Comparison of ENCODE assay signal across 8 mouse cellular contexts in the genomic region with DNA sequence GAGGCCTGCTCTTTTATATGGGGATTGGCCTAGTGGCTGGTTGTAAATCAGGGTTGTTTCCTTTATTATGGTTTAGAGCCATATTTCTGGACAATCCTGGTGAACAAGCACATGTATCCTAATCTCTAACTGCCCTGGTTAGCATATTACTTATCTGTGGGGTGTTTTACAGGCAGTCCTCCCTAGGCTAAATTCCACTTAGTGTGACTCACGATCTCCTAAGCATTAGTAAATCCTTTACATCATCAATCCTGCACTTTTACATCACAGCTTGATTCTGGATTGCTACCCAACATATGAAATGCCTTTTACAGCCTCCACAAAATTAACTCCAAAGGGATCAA. TPM values are rescaled to one million over a fixed set of nuclear protein-coding genes. Genes with fewer than 3 reads are reported as not detected.
DNase-seq lines count a peak whose midpoint lies in the region; ATAC-seq and TF ChIP-seq lines count a peak whose summit lies in the region.

No protein-coding gene starts in this region.

- peak overlapping the region; percentile 99 for H3K4me3 ChIP-seq in cerebellum, adult 2 months (replicated peaks; ENCODE audit: insufficient read depth, low read depth, low read length)
- peak overlapping the region; percentile 88 for H3K4me3 ChIP-seq in forebrain, embryonic 10.5 days
- peak overlapping the region; percentile 72 for H3K4me3 ChIP-seq in liver, embryonic 13.5 days (replicated peaks)

- TF ChIP-seq CTCF in cerebellum, adult 2 months (IDR thresholded peaks at IDR 0.05; ENCODE audit: borderline replicate concordance, insufficient read depth, low read depth, low read length) = no peak

- H3K4me1 ChIP-seq in cerebellum, adult 2 months (ENCODE audit: control insufficient read depth, insufficient read depth, low read length) = 0 out of 2 replicates have a peak, but pooled peaks cover 3% of the 10 kb centered on the region
- peaks cover 17% of the 10 kb centered on the region for H3K4me1 ChIP-seq in forebrain, embryonic 10.5 days
- peaks cover 28% of the 10 kb centered on the region for H3K4me1 ChIP-seq in liver, embryonic 13.5 days (replicated peaks)

- no peaks in the 10 kb centered on the region for H3K27me3 ChIP-seq in cerebellum, adult 2 months (ENCODE audit: control insufficient read depth, insufficient read depth, low read length)
- H3K27me3 ChIP-seq in forebrain, embryonic 10.5 days (ENCODE audit: poor library complexity, severe bottlenecking) = no peaks in the 10 kb centered on the region
- no peaks in the 10 kb centered on the region for H3K27me3 ChIP-seq in liver, embryonic 13.5 days

- H3K9me3 ChIP-seq in forebrain, embryonic 10.5 days = peaks cover 24% of the 10 kb centered on the region
- no peaks in the 10 kb centered on the region for H3K9me3 ChIP-seq in liver, embryonic 13.5 days (replicated peaks)

- peak overlapping the region; percentile 66 for H3K4me2 ChIP-seq in liver, embryonic 13.5 days

- H3K36me3 ChIP-seq in forebrain, embryonic 10.5 days (replicated peaks) = peaks cover 36% of the 10 kb centered on the region
- H3K36me3 ChIP-seq in liver, embryonic 13.5 days = peaks cover 11% of the 10 kb centered on the region

- TF ChIP-seq POLR2A in cerebellum, adult 2 months (IDR thresholded peaks at IDR 0.05; ENCODE audit: borderline replicate concordance, insufficient read depth, low read length) = no peak

- no peak overlapping the region for H3K27ac ChIP-seq in cerebellum, adult 2 months (ENCODE audit: insufficient read depth, low read length)
- H3K27ac ChIP-seq in forebrain, embryonic 10.5 days = peak overlapping the region; percentile 89
- 0 out of 2 replicates have a peak overlapping the region, but pooled peaks have one; percentile 43 for H3K27ac ChIP-seq in liver, embryonic 13.5 days

- peak overlapping the region; percentile 77 for H3K9ac ChIP-seq in liver, embryonic 13.5 days

- ATAC-seq in liver, embryonic 13.5 days (ENCODE audit: low read depth) = no peak

- 8% methylated on average over 1 of the region's 1 CpGs for WGBS in cerebellum, adult 2 months
- 21% methylated on average over 1 of the region's 1 CpGs for WGBS in forebrain, embryonic 10.5 days
- WGBS in liver, embryonic 13.5 days (ENCODE audit: insufficient replicate concordance) = 9% methylated on average over 1 of the region's 1 CpGs

- DNase-seq in cerebellum, adult 2 months = no peak
- DNase-seq in cerebellum, adult 9-11 months = no peak
- peak; percentile 76 for DNase-seq in 3T3-L1 (ENCODE audit: low read depth, low spot score)
- no peak for DNase-seq in forebrain, embryonic 10.5 days (ENCODE audit: extremely low spot score, low spot score)
- no peak for DNase-seq in liver, embryonic 13.5 days
- no peak for DNase-seq in embryo, embryonic 9.5 days (ENCODE audit: extremely low spot score)
- no peak for DNase-seq in right cerebral cortex, postnatal 10 days (ENCODE audit: low spot score in 2 of 2)
- no peak for DNase-seq in thymus, postnatal 14 days

RNA-seq across cellular contexts. Expression of gene 2010315B03Rik, which starts 31.1 kb away (rescaled TPM):
- 17.3 and 18.0 TPM in 2 replicates for polyA plus RNA-seq in cerebellum, adult 2 months (2012; rRNA removed)
- polyA plus RNA-seq in forebrain, embryonic 10.5 days (2016; fragmentation: Nextera tagmentation; extraction: Ambion mirVana) = 9.9 and 10.0 TPM in 2 replicates
- 3.9 and 4.7 TPM in 2 replicates for polyA plus RNA-seq in liver, embryonic 13.5 days (2015; fragmentation: Nextera tagmentation; extraction: Ambion mirVana)
